Mouse (Mus musculus) granulocyte monocyte progenitor cell, adult 5-6 weeks (primary cell): ENCODE results near the gene Krtap5-3. TPM values are rescaled to one million over a fixed set of nuclear protein-coding genes. Genes with fewer than 3 reads are reported as not detected.
"Not testable (repeated sequence)": the region's sequence is repeated elsewhere in the genome, so short reads cannot be mapped to it uniquely, and the experiment has no call there.

Source experiments
- ATAC-seq: replicated peaks from 2 replicates; pipeline ENCODE4 v1.8.0; 2016; ENCODE audit warnings: mild to moderate bottlenecking, moderate TSS enrichment, inconsistent platforms; ENCODE audit not compliant: poor library complexity, severe bottlenecking
- total RNA-seq, 2 experiments: library from RNA; stranded (forward) in 1 of 2; stranded (reverse) in 1 of 2; fragments of 200-712, 200-1000 nt in 1 of 2; fragments of >200 nt in 1 of 2; fragmentation: Nextera tagmentation in 1 of 2; gene quantifications; 2 replicates each; pipeline ENCODE4 v1.2.3; 2014 to 2017

Gene Krtap5-3
- not detected in 2 replicates for total RNA-seq (2014; fragmentation: Nextera tagmentation)
- total RNA-seq (2017): not detected in 2 replicates

DNA sequence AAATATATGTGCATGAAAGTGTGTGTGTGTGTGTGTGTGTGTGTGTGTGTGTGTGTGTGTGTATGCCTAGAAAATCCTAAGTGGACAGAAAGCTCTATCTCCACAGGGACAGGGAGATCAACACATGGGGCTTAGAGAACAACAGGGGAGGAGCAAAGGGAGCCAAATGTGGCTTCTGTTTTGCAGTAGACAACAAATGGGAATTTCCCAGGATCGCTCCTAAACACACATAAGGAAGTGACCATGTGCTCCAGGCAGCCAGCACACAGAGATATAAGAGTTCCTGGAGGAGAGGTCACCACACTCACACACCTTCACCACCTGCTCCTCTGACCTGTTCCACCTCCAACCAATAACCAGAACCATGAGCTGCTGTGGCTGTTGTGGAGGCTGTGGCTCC, at the start of gene Krtap5-3:
TSS of gene Krtap5-3 (plus strand) at position 301 of the 400 bp plus-strand sequence.
- ATAC-seq: no peak

DNA sequence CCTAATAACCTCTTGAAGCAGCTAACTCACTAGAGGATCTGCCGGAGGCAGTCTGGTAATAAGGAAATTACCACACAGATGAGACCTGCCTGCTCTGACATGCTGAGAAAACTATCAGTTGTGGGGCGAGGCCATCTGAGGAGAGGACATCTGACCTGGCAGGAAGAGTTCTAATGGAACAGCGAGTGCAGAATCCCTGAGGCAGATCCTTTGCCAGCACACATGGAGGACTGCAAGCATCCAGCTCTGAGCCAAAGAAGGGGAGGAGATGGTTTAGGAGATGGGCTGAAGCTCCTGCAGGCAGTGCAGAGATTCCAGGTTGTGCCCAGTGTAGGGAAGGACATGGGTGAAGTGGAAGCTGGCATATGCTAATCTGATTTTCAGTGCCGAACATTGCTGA, 49.0 kb upstream of the Krtap5-3 start:
- ATAC-seq: no peak

DNA sequence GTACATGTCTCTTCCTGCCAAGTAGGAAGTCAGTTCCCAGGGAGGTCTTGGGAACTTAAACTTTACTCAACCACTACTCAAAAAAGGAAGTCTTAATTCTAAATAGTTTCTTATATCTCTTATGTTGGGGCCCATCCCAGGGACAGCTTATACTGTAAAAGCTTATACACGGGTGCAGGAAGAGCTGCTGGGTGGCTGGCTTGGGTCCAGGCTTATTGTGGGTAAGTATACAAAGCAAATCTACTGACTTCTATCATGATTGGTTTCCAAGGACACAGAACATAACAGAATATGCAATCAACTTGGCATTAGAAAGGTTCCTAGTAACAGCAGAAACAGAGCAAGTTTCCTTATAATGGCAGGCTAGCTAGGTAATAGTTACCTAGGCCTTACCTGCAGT, 45.9 kb upstream of the Krtap5-3 start:
- no peak for ATAC-seq

DNA sequence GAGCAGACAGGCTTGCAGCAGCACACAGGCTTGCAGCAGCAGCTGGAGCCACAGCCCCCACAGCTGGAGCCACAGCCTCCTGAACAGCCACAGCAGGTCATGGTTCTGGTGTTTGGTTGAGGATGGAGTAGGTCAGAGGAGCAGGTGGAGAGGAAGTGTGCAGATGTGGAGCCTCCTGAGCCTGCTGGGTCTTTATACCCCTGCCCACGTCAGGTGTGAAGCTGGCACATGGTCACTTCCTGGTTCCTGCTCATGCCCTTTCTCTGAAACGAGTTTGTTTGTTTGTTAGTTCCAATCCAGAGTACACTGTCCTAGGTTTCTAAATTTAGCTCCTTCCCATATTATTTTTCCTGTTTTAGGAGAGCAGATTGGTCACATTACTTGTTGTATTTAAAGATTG, 44.2 kb upstream of the Krtap5-3 start, which contains the start of gene Gm29735:
TSS of gene Gm29735 (minus strand) at position 101 of the 400 bp plus-strand sequence.
- not testable (repeated sequence) for ATAC-seq

DNA sequence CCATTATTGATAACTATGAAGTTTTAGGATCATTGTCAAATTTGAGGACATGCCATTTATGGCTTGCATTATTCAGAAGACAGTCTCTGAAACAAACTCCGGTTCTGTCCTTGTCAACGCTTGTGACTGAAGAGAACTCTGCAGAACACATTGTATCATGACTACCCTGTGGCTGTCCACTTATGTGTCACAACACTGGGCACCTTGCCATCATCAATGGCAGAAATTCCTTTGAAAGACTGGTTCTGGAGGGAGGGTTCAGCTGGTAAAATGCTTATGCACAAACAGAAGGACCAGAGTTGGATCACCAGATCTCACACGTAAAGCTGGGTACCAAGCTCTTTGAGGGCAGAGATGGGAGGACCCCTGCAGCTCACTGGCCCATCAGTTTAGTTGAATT, 41.8 kb upstream of the Krtap5-3 start:
- ATAC-seq: no peak

DNA sequence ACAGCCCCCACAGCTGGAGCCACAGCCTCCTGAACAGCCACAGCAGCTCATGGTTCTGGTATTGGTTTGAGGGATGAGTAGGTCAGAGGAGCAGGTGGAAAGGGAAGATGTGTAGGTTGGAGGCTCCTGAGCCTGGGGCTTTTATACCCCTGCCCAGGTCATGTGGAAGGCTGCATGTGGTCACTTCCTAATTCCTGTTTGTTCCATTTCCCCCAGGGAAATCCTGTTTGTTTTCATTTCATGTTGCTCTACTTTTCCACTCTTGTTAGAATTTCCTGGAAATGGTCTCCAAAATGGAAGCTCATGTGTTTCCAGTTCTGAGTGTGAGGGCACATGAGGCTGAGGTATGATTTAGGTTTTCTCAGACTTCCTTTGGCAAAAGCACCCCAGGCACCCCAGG, 35.5 kb upstream of the Krtap5-3 start, which contains the start of gene Gm4553:
TSS of gene Gm4553 (minus strand) at position 101 of the 400 bp plus-strand sequence.
- ATAC-seq: not testable (repeated sequence)

DNA sequence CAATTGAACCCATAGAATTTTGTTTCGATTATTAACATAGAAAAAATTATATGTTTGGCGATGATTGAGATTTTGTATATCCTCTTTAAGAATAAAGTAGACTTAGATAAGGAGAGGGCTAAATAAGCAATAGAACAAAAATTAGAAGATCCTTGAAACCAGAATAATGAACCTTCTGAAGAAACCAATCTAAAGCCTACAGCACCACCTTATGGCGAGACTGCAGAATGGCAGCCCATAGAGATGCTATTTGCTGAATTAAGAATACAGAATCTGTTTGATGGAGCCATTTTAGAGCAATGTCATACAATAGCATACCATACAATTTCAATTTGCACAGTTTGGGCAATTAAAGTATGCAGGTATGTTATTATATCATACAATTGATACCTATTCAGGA, 31.3 kb upstream of the Krtap5-3 start:
- ATAC-seq: peak; percentile 66

DNA sequence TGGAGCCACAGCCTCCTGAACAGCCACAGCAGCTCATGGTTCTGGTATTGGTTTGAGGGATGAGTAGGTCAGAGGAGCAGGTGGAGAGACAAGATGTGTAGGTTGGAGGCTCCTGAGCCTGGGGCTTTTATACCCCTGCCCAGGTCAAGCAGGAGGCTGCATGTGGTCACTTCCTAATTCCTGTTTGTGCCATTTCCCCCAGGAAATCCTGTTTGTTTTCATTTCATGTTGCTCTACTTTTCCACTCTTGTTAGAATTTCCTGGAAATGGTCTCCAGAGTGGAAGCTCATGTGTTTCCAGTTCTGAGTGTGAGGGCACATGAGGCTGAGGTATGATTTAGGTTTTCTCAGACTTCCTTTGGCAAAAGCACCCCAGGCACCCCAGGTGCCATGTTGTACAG, 25.3 kb upstream of the Krtap5-3 start, which contains the start of gene Krtap5-2:
TSS of gene Krtap5-2 (minus strand) at position 101 of the 400 bp plus-strand sequence.
- ATAC-seq: not testable (repeated sequence)

DNA sequence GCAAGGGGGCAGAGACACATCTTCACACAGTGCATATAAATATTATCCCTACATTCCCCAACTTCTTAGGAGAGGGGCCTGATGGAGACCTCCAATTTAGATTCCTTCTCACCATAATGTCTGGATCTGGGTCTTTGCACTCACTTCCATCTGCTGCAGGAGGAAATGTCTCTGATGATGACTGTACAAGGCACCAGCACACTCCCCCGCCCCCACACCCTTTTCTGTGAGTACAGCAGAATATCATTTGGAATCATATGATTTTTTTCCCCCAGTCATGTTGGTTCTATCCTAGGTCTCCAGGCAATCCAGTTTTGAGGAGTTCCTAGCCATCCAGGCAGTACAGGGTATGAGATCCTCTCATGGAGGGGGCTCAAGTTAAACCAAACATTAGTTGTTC, 22.5 kb upstream of the Krtap5-3 start:
- ATAC-seq: no peak

DNA sequence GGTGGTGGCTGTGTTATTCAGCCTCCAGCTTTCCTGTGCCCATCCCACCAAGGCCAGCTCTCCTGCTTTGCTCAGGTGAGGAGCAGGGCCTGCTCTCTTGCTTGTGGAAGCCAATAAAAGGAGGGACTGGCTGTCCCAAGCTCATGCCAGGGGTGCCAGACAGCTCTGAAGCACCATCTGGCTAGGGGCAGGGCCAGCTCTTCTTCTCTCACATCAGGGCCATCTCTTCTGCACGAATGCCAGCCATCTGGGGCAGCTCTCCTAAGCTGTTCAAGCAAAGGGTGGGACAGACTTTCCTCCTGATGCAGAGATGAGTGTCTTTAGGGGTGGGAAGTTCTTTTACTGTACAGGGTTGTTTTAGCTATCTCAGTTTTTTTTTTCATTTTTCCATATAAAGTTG, 20.1 kb upstream of the Krtap5-3 start:
- no peak for ATAC-seq

DNA sequence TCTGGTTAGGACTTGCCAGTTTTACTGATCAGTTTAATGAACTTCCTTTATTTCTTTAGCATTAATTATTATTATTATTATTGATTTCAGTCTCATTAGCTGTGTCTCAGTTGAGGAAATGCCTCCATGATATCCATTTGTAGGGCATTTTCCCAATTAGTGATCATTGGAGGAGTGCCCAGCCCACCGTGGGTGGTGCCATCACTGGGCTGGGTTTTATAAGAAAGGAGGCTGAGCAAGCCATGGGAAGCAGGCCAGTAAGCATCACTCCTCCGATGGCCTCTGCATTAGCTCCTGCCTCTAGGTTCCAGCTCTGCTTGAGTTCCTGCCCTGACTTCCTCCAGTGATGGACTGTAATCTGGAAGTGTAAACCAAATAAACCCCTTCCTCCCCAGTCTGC, 13.0 kb upstream of the Krtap5-3 start:
- no peak for ATAC-seq

DNA sequence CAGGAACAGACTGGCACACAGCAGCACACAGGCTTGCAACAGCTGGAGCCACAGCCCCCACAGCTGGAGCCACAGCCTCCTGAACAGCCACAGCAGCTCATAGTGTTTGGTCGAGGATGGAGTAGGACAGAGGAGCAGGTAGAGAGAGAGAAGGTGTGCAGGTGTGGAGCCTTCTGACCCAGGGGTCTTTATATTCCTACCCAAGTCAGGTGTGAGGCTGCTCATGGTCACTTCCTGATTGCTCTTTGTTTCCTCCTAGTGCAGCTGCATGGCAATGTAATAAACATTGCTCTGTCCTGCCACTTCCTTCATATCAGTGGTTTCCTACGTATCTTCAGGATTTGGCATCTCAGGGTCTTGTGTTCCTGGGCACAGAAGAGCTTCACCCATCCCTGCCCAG, 10.9 kb upstream of the Krtap5-3 start, which contains the start of gene Gm10153:
TSS of gene Gm10153 (minus strand) at position 101 of the 400 bp plus-strand sequence.
- ATAC-seq: no peak

DNA sequence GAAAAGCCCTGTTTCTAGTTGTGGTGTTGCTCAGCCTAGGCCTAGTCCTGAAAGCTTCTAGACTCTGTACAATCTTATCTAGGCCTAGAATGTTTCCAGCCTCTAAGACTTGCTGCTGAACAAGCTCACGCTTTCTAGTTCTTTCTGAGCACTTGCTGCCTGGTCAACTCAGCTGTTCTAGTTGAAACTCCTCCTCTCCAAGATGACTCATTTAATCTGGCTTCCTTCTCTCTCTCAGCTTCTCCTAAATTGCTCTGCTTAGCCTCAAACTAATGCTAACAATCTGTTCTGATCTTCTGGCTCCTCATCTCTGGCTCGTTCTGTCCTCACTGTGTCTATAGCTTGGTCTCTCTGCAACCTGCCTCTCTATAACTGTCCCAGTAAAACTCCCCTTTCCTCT, 2.4 kb upstream of the Krtap5-3 start:
- ATAC-seq: no peak

DNA sequence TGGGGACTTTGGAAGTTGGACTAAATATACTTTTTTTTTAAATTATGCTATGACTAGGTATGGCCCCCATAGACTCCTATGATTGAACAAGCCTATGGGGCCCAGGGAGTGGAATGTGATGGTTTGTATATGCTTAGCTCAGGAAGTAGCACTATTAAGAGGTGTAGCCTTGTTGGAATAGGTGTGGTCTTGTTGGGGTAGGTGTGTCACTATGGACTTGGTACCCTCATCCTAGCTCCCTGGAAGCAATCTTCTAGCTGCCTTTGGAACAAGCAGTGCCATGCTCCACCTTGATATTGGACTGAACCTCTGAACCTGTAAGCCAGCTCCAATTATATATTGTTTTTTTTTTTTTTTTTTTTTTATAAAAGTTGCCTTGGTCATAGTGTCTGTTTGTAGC, 4.3 kb downstream of the Krtap5-3 start:
- ATAC-seq: no peak

DNA sequence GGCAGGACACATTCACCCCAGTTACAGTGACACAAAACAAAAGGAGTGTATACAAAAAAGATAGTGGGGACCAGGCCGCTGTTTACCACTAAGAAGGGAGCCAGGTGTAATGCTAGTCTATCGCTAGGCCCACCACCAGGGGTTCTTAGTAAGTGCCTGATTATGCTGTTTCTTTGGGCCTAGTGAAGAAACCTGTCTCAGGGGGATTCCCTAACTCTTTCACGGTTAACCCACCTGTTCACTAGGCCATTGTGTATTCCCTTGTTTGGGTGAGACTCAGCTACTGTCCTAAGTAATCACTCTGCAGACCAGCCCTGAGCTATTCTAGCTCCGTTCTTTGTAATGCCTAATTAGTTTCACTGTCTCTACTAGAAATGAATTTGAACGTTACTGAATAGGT, 5.7 kb downstream of the Krtap5-3 start:
- ATAC-seq: not testable (repeated sequence)

DNA sequence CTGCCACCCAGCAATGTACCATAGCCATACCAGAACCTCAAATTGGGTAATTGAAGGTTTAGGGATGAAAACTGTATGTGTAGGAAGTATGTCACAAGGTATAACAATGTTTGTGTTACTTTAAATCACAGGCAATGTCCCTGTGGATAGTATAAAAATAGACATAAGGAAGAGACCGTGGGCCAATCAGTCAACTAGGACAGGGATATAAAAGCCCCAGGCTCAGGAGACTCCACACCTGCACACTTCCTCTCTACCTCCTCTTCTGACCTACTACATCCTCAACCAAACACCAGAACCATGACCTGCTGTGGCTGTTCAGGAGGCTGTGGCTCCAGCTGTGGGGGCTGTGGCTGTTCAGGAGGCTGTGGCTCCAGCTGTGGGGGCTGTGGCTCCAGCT, 10.4 kb downstream of the Krtap5-3 start, which contains the start of gene Gm7579:
TSS of gene Gm7579 (plus strand) at position 301 of the 400 bp plus-strand sequence.
- ATAC-seq: no peak

DNA sequence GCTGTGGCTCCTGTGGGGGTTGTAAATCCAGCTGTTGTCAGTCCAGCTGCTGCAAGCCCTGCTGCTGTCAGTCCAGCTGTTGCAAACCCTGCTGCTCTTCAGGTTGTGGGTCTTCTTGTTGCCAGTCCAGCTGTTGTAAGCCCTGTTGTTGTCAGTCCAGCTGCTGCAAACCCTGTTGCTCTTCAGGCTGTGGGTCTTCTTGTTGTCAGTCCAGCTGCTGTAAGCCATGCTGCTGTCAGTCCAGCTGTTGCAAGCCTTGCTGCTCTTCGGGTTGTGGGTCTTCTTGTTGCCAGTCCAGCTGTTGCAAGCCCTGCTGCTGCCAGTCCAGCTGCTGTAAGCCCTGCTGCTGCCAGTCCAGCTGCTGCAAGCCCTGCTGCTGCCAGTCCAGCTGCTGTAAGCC, 11.0 kb downstream of the Krtap5-3 start:
- not testable (repeated sequence) for ATAC-seq

DNA sequence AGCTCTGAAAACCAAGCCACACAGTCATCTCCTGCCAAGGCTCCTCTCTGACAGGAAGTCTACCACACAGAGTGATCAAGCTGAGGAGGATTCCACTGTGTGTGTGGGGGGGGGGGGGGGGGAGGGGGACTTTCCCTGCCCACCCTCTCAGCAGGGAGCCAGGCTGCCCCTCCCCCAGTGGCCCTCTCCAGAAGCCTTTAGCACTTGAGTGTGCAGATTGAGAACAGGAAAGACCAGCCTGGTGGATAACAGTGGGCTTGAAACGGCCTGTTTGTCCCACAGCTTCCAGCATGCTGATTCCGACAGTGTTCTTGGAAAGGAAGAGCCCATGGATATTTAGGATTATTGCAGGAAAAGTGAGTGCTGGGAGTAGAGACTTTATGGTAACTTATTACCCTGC, 23.4 kb downstream of the Krtap5-3 start:
- ATAC-seq: no peak

DNA sequence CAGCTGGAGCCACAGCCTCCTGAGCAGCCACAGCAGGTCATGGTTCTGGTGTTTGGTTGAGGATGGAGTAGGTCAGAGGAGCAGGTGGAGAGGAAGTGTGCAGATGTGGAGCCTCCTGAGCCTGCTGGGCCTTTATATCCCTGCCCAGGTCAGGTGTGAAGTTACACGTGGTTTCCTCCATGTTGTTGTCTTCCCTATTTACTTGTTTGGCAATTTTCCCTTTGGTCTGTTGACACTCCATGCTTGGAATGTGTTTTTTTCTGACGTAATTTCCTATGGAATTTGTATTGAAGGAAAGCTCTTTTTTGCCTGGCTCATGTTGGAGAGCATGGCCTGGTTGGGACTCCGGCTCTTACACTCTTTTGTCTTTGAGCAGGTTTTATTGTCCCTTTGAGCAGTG, 28.7 kb downstream of the Krtap5-3 start, which contains the start of gene Krtap5-5:
TSS of gene Krtap5-5 (minus strand) at position 101 of the 400 bp plus-strand sequence.
- ATAC-seq: not testable (repeated sequence)

DNA sequence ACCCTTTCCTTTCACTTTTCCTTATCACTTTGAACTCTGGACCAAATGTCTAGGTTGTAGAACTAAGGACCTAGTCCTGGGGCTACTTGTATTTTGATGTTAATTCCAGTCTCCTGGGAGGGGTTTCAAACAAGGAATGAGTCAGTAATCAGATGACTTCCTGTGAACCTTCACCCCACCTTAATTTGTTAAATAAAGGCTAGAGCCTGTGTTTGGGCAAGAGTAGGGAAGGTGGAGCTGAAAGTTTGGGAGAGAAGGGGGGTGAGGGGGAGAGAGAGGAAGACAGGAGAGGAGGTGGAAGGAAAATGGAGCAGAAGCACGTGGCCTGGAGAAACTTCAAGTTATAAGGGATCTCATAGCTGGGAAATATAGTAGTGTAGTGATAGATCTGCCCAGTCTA, 30.4 kb downstream of the Krtap5-3 start:
- no peak for ATAC-seq

DNA sequence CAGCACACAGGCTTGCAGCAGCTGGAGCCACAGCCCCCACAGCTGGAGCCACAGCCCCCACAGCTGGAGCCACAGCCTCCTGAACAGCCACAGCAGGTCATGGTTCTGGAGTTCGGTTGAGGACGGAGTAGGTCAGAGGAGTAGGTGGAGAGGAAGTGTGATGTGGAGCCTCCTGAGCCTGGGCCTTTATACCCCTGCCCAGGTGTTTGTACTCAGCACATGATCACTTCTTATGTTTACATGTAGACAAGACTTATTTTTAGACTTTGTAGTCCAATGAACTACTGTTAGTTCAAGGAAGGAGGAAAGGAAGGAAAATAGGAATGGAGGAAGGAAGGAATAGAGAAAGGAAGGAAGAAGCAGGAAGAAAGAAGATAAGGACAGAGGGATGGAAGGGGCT, 39.8 kb downstream of the Krtap5-3 start, which contains the start of gene Gm40460:
TSS of gene Gm40460 (minus strand) at position 101 of the 400 bp plus-strand sequence.
- no peak for ATAC-seq

DNA sequence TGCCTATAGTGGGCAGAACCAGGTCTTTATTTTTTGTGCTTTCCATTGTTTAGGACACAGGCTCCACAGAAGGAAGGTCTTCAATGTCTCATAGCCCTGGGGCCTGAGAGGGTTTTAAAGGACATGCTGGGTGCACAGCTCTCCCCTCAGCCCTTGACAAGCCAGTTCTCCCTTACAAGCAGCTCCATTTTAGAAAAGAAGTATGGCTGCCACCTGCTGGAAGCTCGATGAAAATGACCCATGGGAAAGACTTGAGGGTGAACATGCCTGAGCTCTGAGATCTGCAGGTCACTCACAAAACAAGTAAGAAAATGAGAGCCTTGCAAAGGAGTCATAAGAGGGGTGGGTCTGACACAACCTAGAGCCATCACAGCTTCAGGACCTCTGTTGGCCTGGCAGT, 48.7 kb downstream of the Krtap5-3 start:
- no peak for ATAC-seq
